Mouse (Mus musculus) myocyte (in vitro differentiated cells): ENCODE measurements around the gene Dusp18. TPM values are rescaled to one million over a fixed set of nuclear protein-coding genes. Genes with fewer than 3 reads are reported as not detected.

Experiments used
- H3K27me3 ChIP-seq: one replicate; pipeline ENCODE4 v1.6.1; 2011; ENCODE audit not compliant: control insufficient read depth, insufficient read depth, insufficient read length
- H3K36me3 ChIP-seq: one replicate; pipeline ENCODE4 v1.6.1; 2011; ENCODE audit not compliant: control insufficient read depth, insufficient read depth
- H3K4me2 ChIP-seq: one replicate; pipeline ENCODE4 v1.6.1; 2011; ENCODE audit warnings: low read depth, control low read depth
- H3K4me3 ChIP-seq: one replicate; pipeline ENCODE4 v1.5.1; 2011; ENCODE audit warnings: mild to moderate bottlenecking, control low read depth, moderate library complexity
- H3K79me2 ChIP-seq: one replicate; pipeline ENCODE4 v1.6.1; 2011; ENCODE audit not compliant: control insufficient read depth, insufficient read depth
- H3ac ChIP-seq: one replicate; pipeline ENCODE4 v1.6.1; 2011; ENCODE audit not compliant: control insufficient read depth, insufficient read length
- CEBPB ChIP-seq: IDR thresholded peaks from 2 replicates; pipeline ENCODE4 v1.6.1; 2011; ENCODE audit warnings: mild to moderate bottlenecking, moderate library complexity; ENCODE audit not compliant: poor library complexity, insufficient read depth, severe bottlenecking
- E2F4 ChIP-seq: IDR thresholded peaks from one replicate; pipeline ENCODE4 v1.6.1; 2011; ENCODE audit warnings: mild to moderate bottlenecking, control low read depth, moderate library complexity; ENCODE audit not compliant: insufficient read depth
- MAX ChIP-seq: IDR thresholded peaks from one replicate; pipeline ENCODE4 v1.6.1; 2011; ENCODE audit warnings: low read depth, mild to moderate bottlenecking, control low read depth
- MYOD1 ChIP-seq, 3 experiments: IDR thresholded peaks; one replicate each; pipeline ENCODE4 v1.6.1; 2011; ENCODE audit warnings: control low read depth in 2 of 3, low read depth in 2 of 3, mild to moderate bottlenecking in 2 of 3, moderate library complexity in 1 of 3; ENCODE audit not compliant: insufficient read length in 2 of 3, control insufficient read depth in 1 of 3
- MYOG ChIP-seq, 3 experiments: IDR thresholded peaks; one replicate each; pipeline ENCODE4 v1.6.1; 2011; ENCODE audit warnings: control low read depth in 2 of 3, low read depth in 2 of 3, mild to moderate bottlenecking in 2 of 3; ENCODE audit not compliant: insufficient read length in 2 of 3, control insufficient read depth in 1 of 3, insufficient read depth in 1 of 3
- POLR2A ChIP-seq: IDR thresholded peaks from one replicate; pipeline ENCODE4 v1.6.1; 2011; ENCODE audit warnings: low read depth, mild to moderate bottlenecking, control low read depth, moderate library complexity; ENCODE audit not compliant: insufficient read length
- POLR2AphosphoS2 ChIP-seq: IDR thresholded peaks from one replicate; pipeline ENCODE4 v1.6.1; 2011; ENCODE audit warnings: low read depth, control low read depth; ENCODE audit not compliant: insufficient read length
- REST ChIP-seq: IDR thresholded peaks from one replicate; pipeline ENCODE4 v1.6.1; 2011; ENCODE audit warnings: mild to moderate bottlenecking, control low read depth, moderate library complexity; ENCODE audit not compliant: insufficient read depth, insufficient read length
- SRF ChIP-seq: IDR thresholded peaks from one replicate; pipeline ENCODE4 v1.6.1; 2011; ENCODE audit warnings: low read depth; ENCODE audit not compliant: control insufficient read depth, insufficient read length
- TCF12 ChIP-seq: IDR thresholded peaks from one replicate; pipeline ENCODE4 v1.6.1; 2011; ENCODE audit warnings: mild to moderate bottlenecking, control low read depth; ENCODE audit not compliant: poor library complexity, insufficient read depth, severe bottlenecking
- TCF3 ChIP-seq: IDR thresholded peaks from one replicate; pipeline ENCODE4 v1.6.1; 2011; ENCODE audit warnings: low read depth, control low read depth; ENCODE audit not compliant: insufficient read length
- USF1 ChIP-seq: IDR thresholded peaks from one replicate; pipeline ENCODE4 v1.6.1; 2011; ENCODE audit warnings: low read depth, mild to moderate bottlenecking, control low read depth, moderate library complexity
- polyA plus RNA-seq: library from polyadenylated mRNA; unstranded; fragments of >200 nt; fragmentation: generic; extraction: Trizol; gene quantifications from one replicate; pipeline ENCODE4 v1.2.1, GENCODE M21; 2012; ENCODE audit warnings: missing spikeins

Dusp18 gene
- polyA plus RNA-seq, 1 experiment = 26.5 TPM

- H3K4me3 ChIP-seq = peak overlapping the region; percentile 73
- H3K36me3 ChIP-seq = peaks cover 20% of the 10 kb centered on the region
- TF ChIP-seq E2F4 (no peak), POLR2AphosphoS2 (no peak), TCF12 (no peak), TCF3 (no peak), CEBPB (no peak), POLR2A (no peak), MYOD1 (IDR thresholded peaks at IDR 0.05; ENCODE audit: control insufficient read depth in 1 of 3, insufficient read length in 2 of 3, low read depth in 2 of 3) (no peak), REST (no peak), MYOG (IDR thresholded peaks at IDR 0.05; ENCODE audit: control insufficient read depth in 1 of 3, insufficient read depth in 1 of 3, insufficient read length in 2 of 3, low read depth in 2 of 3) (no peak), USF1 (no peak), MAX (no peak), SRF (no peak)
- H3K4me2 ChIP-seq = peak overlapping the region; percentile 83
- H3K27me3 ChIP-seq = no peaks in the 10 kb centered on the region
- H3K79me2 ChIP-seq = peaks cover 26% of the 10 kb centered on the region
- no peak overlapping the region for H3ac ChIP-seq
Measured at GRCm38 (mm10) chr11:3895933-3896332, 893 bp downstream of the Dusp18 start.

DNA sequence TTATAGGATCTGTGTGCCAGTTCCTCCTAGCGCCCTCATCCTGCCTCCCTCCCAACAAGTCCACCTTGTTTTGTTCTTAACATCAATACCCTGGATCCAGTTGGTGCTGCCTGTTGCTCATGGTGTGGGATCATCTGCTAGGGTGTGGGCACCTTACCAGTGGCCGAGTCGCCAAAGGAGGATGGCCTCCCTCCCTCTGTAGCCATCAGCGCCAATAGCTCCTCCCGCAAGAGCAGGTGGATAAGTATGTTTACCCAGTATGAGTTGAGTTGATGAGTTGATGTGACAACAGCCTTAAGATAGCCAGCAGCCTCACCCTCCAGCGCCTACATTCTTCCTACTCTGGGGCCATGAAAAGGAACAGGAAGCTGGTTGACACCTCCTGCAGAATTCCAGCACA lies 5.3 kb downstream of the Dusp18 start:
- Histone ChIP-seq H3ac (no peak overlapping the region), H3K4me2 (no peak overlapping the region), H3K36me3 (peaks cover 37% of the 10 kb centered on the region), H3K27me3 (no peaks in the 10 kb centered on the region), H3K79me2 (peaks cover 26% of the 10 kb centered on the region), H3K4me3 (no peak overlapping the region)
- TF ChIP-seq POLR2A (peak; percentile 17), CEBPB (no peak), MYOD1 (IDR thresholded peaks at IDR 0.05; ENCODE audit: control insufficient read depth in 1 of 3, insufficient read length in 2 of 3, low read depth in 2 of 3) (peak in 1 of 3 experiments; percentile 92), MYOG (IDR thresholded peaks at IDR 0.05; ENCODE audit: control insufficient read depth in 1 of 3, insufficient read depth in 1 of 3, insufficient read length in 2 of 3, low read depth in 2 of 3) (peak in 2 of 3 experiments; percentile 24 to 74)

DNA sequence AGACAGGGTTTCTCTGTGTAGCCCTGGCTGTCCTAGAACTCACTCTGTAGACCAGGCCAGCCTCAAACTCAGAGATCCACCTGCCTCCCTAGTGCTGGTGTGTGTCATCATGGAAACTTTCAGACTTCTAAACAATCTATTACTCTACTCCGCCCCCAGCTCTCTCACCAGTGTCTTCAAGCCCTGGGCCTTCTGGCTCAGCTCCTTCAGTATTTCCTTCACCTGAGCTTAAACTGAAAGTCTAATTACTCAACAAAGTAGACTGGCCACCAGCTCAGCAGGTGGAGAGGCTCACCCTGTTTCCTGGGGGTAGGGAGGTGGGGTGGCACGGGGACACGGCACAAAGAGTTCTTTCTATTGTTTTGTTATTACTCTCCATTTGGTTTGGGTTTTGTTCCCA lies 7.5 kb downstream of the Dusp18 start:
- H3K36me3 ChIP-seq = peaks cover 44% of the 10 kb centered on the region

GRCm38 (mm10) chr11:3903046-3903445 lies 8.0 kb downstream of the Dusp18 start:
- Histone ChIP-seq H3K4me2 (peak overlapping the region; percentile 58), H3K4me3 (no peak overlapping the region), H3K79me2 (peaks cover 30% of the 10 kb centered on the region), H3K36me3 (peaks cover 38% of the 10 kb centered on the region), H3K27me3 (no peaks in the 10 kb centered on the region), H3ac (no peak overlapping the region)
- no peak for TF ChIP-seq TCF12
- TF ChIP-seq TCF3 = no peak
- TF ChIP-seq CEBPB = no peak
- TF ChIP-seq MYOG (IDR thresholded peaks at IDR 0.05; ENCODE audit: control insufficient read depth in 1 of 3, insufficient read depth in 1 of 3, insufficient read length in 2 of 3, low read depth in 2 of 3) = no peak
- TF ChIP-seq SRF = no peak
- TF ChIP-seq MAX = no peak
- TF ChIP-seq POLR2A = peak; percentile 18
- TF ChIP-seq POLR2AphosphoS2 = peak; percentile 65
- TF ChIP-seq MYOD1 (IDR thresholded peaks at IDR 0.05; ENCODE audit: control insufficient read depth in 1 of 3, insufficient read length in 2 of 3, low read depth in 2 of 3) = no peak

More for the DNA sequence above, 7.5 kb downstream of the Dusp18 start:
- no peak overlapping the region for H3ac ChIP-seq
- H3K4me2 ChIP-seq = peak overlapping the region; percentile 58
- no peak overlapping the region for H3K4me3 ChIP-seq
- peaks cover 25% of the 10 kb centered on the region for H3K79me2 ChIP-seq
- H3K27me3 ChIP-seq = no peaks in the 10 kb centered on the region
- no peak for TF ChIP-seq MYOG (IDR thresholded peaks at IDR 0.05; ENCODE audit: control insufficient read depth in 1 of 3, insufficient read depth in 1 of 3, insufficient read length in 2 of 3, low read depth in 2 of 3)
- TF ChIP-seq POLR2A = no peak
- no peak for TF ChIP-seq MAX
- no peak for TF ChIP-seq REST
- TF ChIP-seq POLR2AphosphoS2 = no peak
- no peak for TF ChIP-seq USF1
- no peak for TF ChIP-seq E2F4
- TF ChIP-seq SRF = no peak
- TF ChIP-seq TCF12 = no peak
- no peak for TF ChIP-seq TCF3
- TF ChIP-seq CEBPB = no peak
- TF ChIP-seq MYOD1 (IDR thresholded peaks at IDR 0.05; ENCODE audit: control insufficient read depth in 1 of 3, insufficient read length in 2 of 3, low read depth in 2 of 3) = no peak

GRCm38 (mm10) chr11:3904673-3905072 lies 9.6 kb downstream of the Dusp18 start:
- Histone ChIP-seq H3ac (no peak overlapping the region), H3K27me3 (no peaks in the 10 kb centered on the region), H3K79me2 (peaks cover 38% of the 10 kb centered on the region), H3K4me2 (peak overlapping the region; percentile 54), H3K36me3 (peaks cover 27% of the 10 kb centered on the region), H3K4me3 (no peak overlapping the region)
- TF ChIP-seq TCF12 (peak; percentile 59), MYOG (IDR thresholded peaks at IDR 0.05; ENCODE audit: control insufficient read depth in 1 of 3, insufficient read depth in 1 of 3, insufficient read length in 2 of 3, low read depth in 2 of 3) (peak in 2 of 3 experiments; percentile 83 to 96), POLR2A (no peak), TCF3 (peak; percentile 57), E2F4 (no peak), MYOD1 (IDR thresholded peaks at IDR 0.05; ENCODE audit: control insufficient read depth in 1 of 3, insufficient read length in 2 of 3, low read depth in 2 of 3) (peak in 2 of 3 experiments; percentile 22 to 89)
